Mouse (Mus musculus) kidney, adult 18-20 months (tissue): ENCODE measurements around the gene Slc7a14.

Source experiments
- DNase-seq: peaks from one replicate; pipeline ENCODE4 v3.0.0; 2021

Slc7a14 gene

GRCm38 (mm10) chr3:31260329-31260963 lies 49.7 kb downstream of the Slc7a14 start:
- DNase-seq = peak; percentile 36

- DNase-seq = no peak
Observed at GRCm38 (mm10) chr3:31259553-31260255, 50.5 kb downstream of the Slc7a14 start.

DNA sequence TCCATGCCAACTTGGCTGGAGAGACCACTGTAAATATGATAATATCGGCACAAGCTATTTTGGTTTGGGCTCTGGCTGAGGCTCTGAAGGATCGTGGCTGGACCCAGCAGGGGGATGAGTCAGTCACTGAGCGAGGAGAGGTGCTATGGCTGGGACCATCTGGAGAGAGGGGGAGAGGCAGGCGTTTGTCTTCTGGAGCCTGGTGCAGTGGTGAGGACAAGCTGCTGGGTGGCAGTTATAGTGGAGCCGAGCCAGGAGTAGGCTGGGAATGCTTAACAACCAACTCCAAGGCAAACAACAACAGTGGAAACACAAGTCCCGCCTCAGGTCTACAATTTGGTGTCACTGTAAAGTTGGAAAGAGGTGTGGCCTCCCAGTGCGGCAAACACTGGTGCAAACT lies 55.8 kb downstream of the Slc7a14 start:
- no peak for DNase-seq

DNA sequence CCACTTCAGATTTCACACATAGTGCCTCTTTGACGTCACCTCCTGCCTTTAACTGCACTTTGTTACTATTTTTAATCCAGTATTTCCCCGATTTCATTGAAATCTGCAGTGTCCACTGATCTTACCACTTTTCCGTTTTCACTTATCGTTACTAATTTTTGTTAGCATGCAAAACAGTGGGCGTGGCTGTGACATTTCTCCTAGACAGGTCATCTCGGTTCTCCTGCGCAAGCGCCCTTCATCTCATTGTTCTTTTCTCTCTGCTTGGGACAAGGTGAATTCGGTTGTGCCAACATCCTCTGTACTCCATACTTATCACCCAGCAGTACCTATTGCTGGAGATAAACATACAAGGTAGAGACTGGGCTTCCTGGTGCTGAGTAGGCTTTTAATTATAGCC lies 56.3 kb downstream of the Slc7a14 start:
- no peak for DNase-seq

GRCm38 (mm10) chr3:31252566-31252965 lies 57.6 kb downstream of the Slc7a14 start:
- no peak for DNase-seq

GRCm38 (mm10) chr3:31243478-31243877 lies 66.7 kb downstream of the Slc7a14 start:
- DNase-seq = no peak

GRCm38 (mm10) chr3:31240840-31241239 lies 69.3 kb downstream of the Slc7a14 start:
- DNase-seq = no peak

DNA sequence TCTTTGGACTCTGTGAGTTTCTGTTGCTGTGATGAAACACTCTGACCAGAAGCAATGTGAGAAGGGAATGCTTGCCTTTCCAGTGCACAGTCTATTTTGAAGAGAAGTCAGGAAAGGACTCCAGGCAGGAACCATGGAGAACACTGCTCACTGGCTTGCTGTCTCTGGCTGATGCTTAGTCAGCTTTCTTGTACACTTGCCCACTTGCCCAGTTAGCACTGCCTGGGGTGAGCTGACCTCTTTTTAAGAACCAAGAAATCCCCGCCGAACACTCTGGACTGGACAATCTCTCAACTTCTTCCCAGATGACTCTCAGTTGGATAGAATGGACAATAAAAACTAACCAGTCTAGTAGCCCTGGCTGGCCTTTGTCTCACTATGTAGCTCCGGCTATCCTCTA lies 70.5 kb downstream of the Slc7a14 start:
- DNase-seq = no peak

- peak; percentile 8 for DNase-seq
Observed at GRCm38 (mm10) chr3:31237936-31238335, 72.2 kb downstream of the Slc7a14 start.

GRCm38 (mm10) chr3:31236146-31236545 lies 74.0 kb downstream of the Slc7a14 start:
- no peak for DNase-seq

DNA sequence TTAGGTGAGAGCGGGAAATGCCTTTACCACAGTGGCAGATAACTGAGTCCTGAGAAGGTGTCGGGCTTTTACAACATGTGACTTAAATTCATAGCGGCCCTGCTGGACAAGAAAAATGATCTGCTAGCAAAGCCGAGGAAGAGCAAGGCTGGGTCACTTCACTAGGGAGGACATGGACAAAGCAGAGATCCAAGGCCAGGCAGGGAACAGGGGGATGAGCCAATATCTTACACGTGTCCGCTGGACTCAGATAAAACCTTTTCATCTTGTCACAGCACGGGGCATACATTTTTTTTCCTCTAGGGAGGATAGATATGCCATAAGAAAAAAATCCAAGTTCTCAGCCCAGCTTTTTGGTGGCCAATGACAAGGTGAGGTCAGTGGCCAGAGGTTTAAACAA lies 75.8 kb downstream of the Slc7a14 start:
- no peak for DNase-seq

GRCm38 (mm10) chr3:31233746-31234312 lies 76.3 kb downstream of the Slc7a14 start:
- no peak for DNase-seq

DNA sequence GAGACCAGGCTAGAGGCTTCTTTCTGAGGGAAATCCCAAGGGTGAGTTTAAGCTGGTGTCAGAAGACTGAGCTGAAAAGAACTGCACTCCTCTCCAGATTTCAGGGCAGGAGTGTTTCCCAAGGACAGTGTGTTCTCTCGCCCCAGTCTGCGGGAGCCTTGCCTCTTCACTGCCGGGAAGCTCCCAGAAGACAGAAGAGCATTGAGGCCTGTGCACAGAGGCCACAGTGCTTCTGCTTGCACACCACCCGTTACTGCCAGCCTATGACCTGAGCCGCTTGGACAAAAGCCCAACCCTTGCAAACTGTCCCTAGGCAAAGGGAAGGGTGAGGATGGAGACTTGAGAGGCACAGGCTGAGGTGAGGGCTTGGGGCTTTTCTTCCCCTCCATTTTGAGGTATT lies 80.9 kb downstream of the Slc7a14 start:
- no peak for DNase-seq

GRCm38 (mm10) chr3:31228487-31228886 lies 81.7 kb downstream of the Slc7a14 start:
- DNase-seq = no peak

- DNase-seq = no peak
Observed at GRCm38 (mm10) chr3:31223551-31223950, 86.6 kb downstream of the Slc7a14 start.

- DNase-seq = no peak
Observed at GRCm38 (mm10) chr3:31220040-31220439, 90.1 kb downstream of the Slc7a14 start.

DNA sequence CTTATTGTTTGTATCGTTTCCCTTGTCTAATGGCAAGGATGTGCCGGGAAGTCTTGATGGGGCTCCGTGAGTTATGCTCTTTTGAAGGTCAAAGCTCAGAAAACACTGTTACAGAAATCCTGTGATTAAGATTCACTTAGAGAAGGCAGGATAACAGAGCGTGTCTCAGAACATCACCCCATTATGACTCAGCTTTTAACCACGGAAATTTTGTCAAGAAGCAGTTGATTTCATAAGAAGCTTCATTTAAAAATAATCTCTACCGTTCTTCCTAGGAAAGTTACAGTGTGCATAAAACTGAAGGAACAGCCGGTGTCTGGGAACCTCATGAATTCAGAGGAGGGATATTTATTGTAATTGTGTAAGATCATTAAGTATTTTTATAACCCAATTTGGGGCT lies 90.7 kb downstream of the Slc7a14 start:
- no peak for DNase-seq

DNA sequence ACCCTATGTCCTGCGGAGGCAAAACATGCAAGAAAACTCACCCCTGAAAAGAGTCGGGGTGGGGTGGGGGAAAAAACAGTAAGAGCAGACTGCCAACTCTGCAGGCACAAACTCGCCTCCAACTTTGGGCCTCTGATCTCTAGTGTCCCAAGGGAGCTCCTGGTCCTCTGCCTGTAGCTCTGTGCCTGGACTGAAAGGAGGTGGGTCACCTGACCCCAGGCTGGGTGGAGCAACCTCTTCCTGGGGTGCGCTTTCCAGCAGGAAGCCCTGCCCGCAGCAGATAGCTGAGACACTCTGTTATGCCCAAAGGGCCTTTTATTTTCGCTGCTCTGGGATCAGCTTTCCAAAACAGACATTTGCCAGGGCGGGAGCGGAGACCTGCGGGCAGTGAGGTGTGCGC lies 92.7 kb downstream of the Slc7a14 start:
- no peak for DNase-seq

DNA sequence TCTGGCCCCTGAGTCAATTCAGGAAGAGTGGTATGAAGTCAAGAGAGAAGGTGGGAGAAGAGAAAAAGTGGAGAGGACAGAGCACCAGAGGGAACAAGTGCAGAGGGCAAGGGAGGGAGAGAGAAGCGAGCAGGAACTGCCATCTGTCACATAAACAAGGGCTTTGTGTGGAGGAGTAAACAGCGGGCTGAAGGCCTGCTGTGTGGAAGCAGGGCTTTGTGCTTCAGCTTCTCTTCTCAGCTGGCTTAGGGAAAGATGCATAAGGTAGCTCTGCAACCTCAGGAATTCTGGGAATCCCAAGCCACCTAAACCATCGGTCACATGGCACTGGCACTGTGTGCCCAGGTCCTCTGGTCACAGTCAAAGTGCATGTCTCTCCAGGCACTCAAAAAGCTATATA lies 96.4 kb downstream of the Slc7a14 start:
- no peak for DNase-seq

GRCm38 (mm10) chr3:31212205-31213038 lies 97.8 kb downstream of the Slc7a14 start:
- no peak for DNase-seq

- DNase-seq = no peak
Observed at GRCm38 (mm10) chr3:31209001-31209400, 101.2 kb downstream of the Slc7a14 start.

GRCm38 (mm10) chr3:31208458-31208994 lies 101.7 kb downstream of the Slc7a14 start:
- no peak for DNase-seq

GRCm38 (mm10) chr3:31208046-31208445 lies 102.1 kb downstream of the Slc7a14 start:
- no peak for DNase-seq
